Mouse (Mus musculus) retina, embryonic 14.5 days (tissue): Measurements from ENCODE around the gene Dnm3.

Experiments used
- DNase-seq: peaks from one replicate; pipeline ENCODE4 v3.0.0-alpha.2; 2015; ENCODE audit warnings: low spot score

Dnm3 gene

GRCm38 (mm10) chr1:161951009-161951779 lies 526.6 kb downstream of the Dnm3 start:
- no peak for DNase-seq

- no peak for DNase-seq
Measured at GRCm38 (mm10) chr1:161942082-161942481, 535.8 kb downstream of the Dnm3 start.
